ENCODE assay signal across 8 mouse cellular contexts in the genomic region with DNA sequence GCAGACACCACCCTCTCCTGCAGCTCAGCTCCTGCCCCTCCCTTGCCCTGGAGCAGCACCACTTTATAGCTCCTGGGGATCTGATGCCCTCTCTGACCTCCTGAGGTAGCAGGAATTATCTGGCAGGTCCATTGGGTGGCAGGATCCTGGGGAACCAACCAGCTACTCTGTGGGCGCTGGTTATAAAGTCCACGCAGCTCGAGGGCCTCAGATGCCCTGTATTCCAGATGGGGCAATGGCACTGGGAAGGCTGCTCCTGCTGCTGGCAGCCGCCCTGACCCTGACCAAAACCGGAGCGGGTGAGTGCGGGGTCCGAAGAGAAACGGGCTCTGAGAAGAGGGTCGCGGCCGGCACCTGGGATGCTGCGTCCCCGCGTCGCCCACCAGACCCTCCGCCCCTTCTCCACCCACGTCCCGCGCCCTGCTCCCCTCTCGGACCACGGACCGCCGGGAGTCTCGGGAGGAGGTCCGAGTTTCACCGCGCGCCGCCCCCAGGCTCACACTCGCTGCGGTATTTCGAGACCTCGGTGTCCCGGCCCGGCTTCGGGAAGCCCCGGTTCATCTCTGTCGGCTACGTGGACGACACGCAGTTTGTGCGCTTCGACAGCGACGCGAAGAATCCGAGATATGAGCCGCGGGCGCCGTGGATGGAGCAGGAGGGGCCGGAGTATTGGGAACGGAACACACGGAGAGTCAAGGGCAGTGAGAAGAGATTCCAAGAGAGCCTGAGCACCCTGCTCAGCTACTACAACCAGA. TPM values are rescaled to one million over a fixed set of nuclear protein-coding genes. Genes with fewer than 3 reads are reported as not detected.
DNase-seq lines count a peak whose midpoint lies in the region; ATAC-seq and TF ChIP-seq lines count a peak whose summit lies in the region.

A gene (plus strand): TSS at position 79 of the 755 bp plus-strand sequence.

- peak within 1 kb of the TSS; percentile 64 for H3K4me2 ChIP-seq in lung, postnatal 0 days (replicated peaks; ENCODE audit: low read depth, low read length)
- H3K4me2 ChIP-seq in embryonic facial prominence, embryonic 15.5 days (replicated peaks) = peak within 1 kb of the TSS; percentile 54
- H3K4me2 ChIP-seq in limb, embryonic 12.5 days = peak within 1 kb of the TSS; percentile 60

- no peaks in the 10 kb centered on the region for H3K36me3 ChIP-seq in lung, postnatal 0 days (ENCODE audit: insufficient read depth, low read length)
- H3K36me3 ChIP-seq in embryonic facial prominence, embryonic 15.5 days = no peaks in the 10 kb centered on the region
- H3K36me3 ChIP-seq in limb, embryonic 12.5 days = no peaks in the 10 kb centered on the region

- ATAC-seq in lung, postnatal 0 days = no peak
- ATAC-seq in embryonic facial prominence, embryonic 15.5 days (ENCODE audit: insufficient number of reproducible peaks, low FRiP score, low TSS enrichment, low read depth) = no peak
- ATAC-seq in limb, embryonic 12.5 days (ENCODE audit: insufficient number of reproducible peaks, insufficient read depth, low FRiP score, low TSS enrichment, low read depth) = no peak
- ATAC-seq in erythroblast, adult 5-6 weeks (replicated peaks; ENCODE audit: low FRiP score, poor library complexity, severe bottlenecking) = no peak

- H3K4me3 ChIP-seq in lung, postnatal 0 days (ENCODE audit: low read depth, low read length) = peak within 1 kb of the TSS; percentile 33
- H3K4me3 ChIP-seq in embryonic facial prominence, embryonic 15.5 days (replicated peaks) = peak within 1 kb of the TSS; percentile 33
- peak within 1 kb of the TSS; percentile 39 for H3K4me3 ChIP-seq in limb, embryonic 12.5 days (replicated peaks)
- peak within 1 kb of the TSS; percentile 10 for H3K4me3 ChIP-seq in olfactory bulb, adult 2 months (ENCODE audit: insufficient read depth, low read depth, low read length)

- no peak for TF ChIP-seq CTCF in lung, postnatal 0 days (IDR thresholded peaks at IDR 0.05)
- TF ChIP-seq CTCF in olfactory bulb, adult 2 months (IDR thresholded peaks at IDR 0.05; ENCODE audit: insufficient read depth, low read depth, low read length) = no peak

- H3K9me3 ChIP-seq in lung, postnatal 0 days (ENCODE audit: low read length) = no peaks in the 10 kb centered on the region
- H3K9me3 ChIP-seq in embryonic facial prominence, embryonic 15.5 days (replicated peaks) = no peaks in the 10 kb centered on the region
- H3K9me3 ChIP-seq in limb, embryonic 12.5 days = no peaks in the 10 kb centered on the region

- DNase-seq in lung, postnatal 0 days (ENCODE audit: low spot score) = no peak
- DNase-seq in lung, postnatal 4 days = no peak
- no peak for DNase-seq in adrenal gland, postnatal 4 days (ENCODE audit: low spot score in 2 of 2)
- DNase-seq in MN1 (ENCODE audit: low spot score) = no peak

- no peak within 1 kb of the TSS for H3K9ac ChIP-seq in lung, postnatal 0 days (replicated peaks; ENCODE audit: low read depth)
- no peak within 1 kb of the TSS for H3K9ac ChIP-seq in embryonic facial prominence, embryonic 15.5 days
- peak within 1 kb of the TSS; percentile 34; the same call in 1 of the 2 replicates for H3K9ac ChIP-seq in limb, embryonic 12.5 days (replicated peaks)

- TF ChIP-seq POLR2A in olfactory bulb, adult 2 months (IDR thresholded peaks at IDR 0.05; ENCODE audit: insufficient read depth, low read depth, low read length) = no peak

- 0 out of 2 replicates have a peak, but pooled peaks cover 9% of the 10 kb centered on the region for H3K27me3 ChIP-seq in lung, postnatal 0 days (replicated peaks; ENCODE audit: insufficient read depth, low read length)
- H3K27me3 ChIP-seq in embryonic facial prominence, embryonic 15.5 days = peaks cover 52% of the 10 kb centered on the region
- peaks cover 61% of the 10 kb centered on the region for H3K27me3 ChIP-seq in limb, embryonic 12.5 days

- TF ChIP-seq EP300 in lung, postnatal 0 days (IDR thresholded peaks at IDR 0.05) = no peak

- WGBS in lung, postnatal 0 days = 2% methylated on average over 40 of the region's 55 CpGs
- 1% methylated on average over 55 of the region's 55 CpGs for WGBS in embryonic facial prominence, embryonic 15.5 days
- 1% methylated on average over 54 of the region's 55 CpGs for WGBS in limb, embryonic 12.5 days
- WGBS in olfactory bulb, adult 2 months = 1% methylated on average over 55 of the region's 55 CpGs

- no peaks in the 10 kb centered on the region for H3K4me1 ChIP-seq in lung, postnatal 0 days (ENCODE audit: insufficient read depth, low read depth, low read length)
- H3K4me1 ChIP-seq in embryonic facial prominence, embryonic 15.5 days = peaks cover 9% of the 10 kb centered on the region
- H3K4me1 ChIP-seq in limb, embryonic 12.5 days (replicated peaks) = peaks cover 8% of the 10 kb centered on the region; the same call in 1 of the 2 replicates
- H3K4me1 ChIP-seq in olfactory bulb, adult 2 months (ENCODE audit: control insufficient read depth, insufficient read depth, low read length) = peaks cover 10% of the 10 kb centered on the region

- no peak within 1 kb of the TSS for H3K27ac ChIP-seq in lung, postnatal 0 days (ENCODE audit: low read length)
- H3K27ac ChIP-seq in embryonic facial prominence, embryonic 15.5 days (replicated peaks) = no peak within 1 kb of the TSS
- H3K27ac ChIP-seq in limb, embryonic 12.5 days = no peak within 1 kb of the TSS
- no peak within 1 kb of the TSS for H3K27ac ChIP-seq in olfactory bulb, adult 2 months (ENCODE audit: insufficient read depth, low read depth, low read length)

RNA-seq across cellular contexts. Expression of the gene that starts here (rescaled TPM):
- polyA plus RNA-seq in lung, postnatal 0 days (2015; fragmentation: Nextera tagmentation; extraction: Ambion mirVana) = 0.11 and 0.19 TPM in 2 replicates
- polyA plus RNA-seq in embryonic facial prominence, embryonic 15.5 days (2015; fragmentation: Nextera tagmentation; extraction: Ambion mirVana) = not detected in 2 replicates
- polyA plus RNA-seq in limb, embryonic 12.5 days (2016; fragmentation: Nextera tagmentation; extraction: Ambion mirVana) = 0.13 TPM in 1 of 2 replicates, not detected in the other
- not detected in 2 replicates for polyA plus RNA-seq in olfactory bulb, adult 2 months (2012; ENCODE audit: insufficient read depth, insufficient read length, low replicate concordance, missing spikeins)
- 1 to 10 TPM; 1.2 to 1.6 TPM for total RNA-seq in adrenal gland, postnatal 4 days (2021)
- total RNA-seq in erythroblast, adult 5-6 weeks (2015; ENCODE audit: low replicate concordance) = not detected in 2 replicates
- total RNA-seq in erythroblast, adult 5-6 weeks (2017; ENCODE audit: low replicate concordance) = not detected in 2 replicates
